Mouse (Mus musculus): ENCODE measurements around the gene Fez2. TPM values are rescaled to one million over a fixed set of nuclear protein-coding genes. Genes with fewer than 3 reads are reported as not detected.

Fez2 gene
- polyA plus RNA-seq, 1 experiment from 2014 or later = 43.0 TPM

DNA sequence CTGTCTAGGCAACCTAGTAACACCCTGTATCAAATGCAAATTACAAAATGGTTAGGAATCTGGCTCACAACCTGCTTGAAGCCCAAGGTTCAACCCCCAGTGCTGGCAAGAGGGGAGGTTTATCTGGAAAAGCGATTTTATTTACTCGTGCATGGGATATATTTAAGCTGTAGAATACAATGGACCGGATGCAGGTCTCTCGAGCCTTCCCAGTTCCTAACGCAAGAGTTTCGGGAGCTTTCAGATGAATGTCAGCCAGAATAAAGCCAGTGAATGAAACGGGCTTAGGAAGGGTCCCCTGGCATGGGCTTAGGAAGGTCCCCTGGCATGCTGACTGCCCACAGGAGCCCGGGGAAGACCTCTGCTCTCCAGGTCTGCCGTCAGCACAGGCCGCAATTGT lies 11.1 kb downstream of the Fez2 start:
- WGBS = 83% methylated on average over 10 of the region's 10 CpGs
- H3K9ac ChIP-seq = no peak overlapping the region
- H3K36me3 ChIP-seq = peaks cover 16% of the 10 kb centered on the region; the same call in 1 of the 2 replicates
- H3K4me1 ChIP-seq = no peaks in the 10 kb centered on the region
- H3K27me3 ChIP-seq = no peaks in the 10 kb centered on the region
- H3K9me3 ChIP-seq = no peaks in the 10 kb centered on the region
- H3K27ac ChIP-seq = no peak overlapping the region
- ATAC-seq (ENCODE audit: insufficient number of reproducible peaks, insufficient read depth, low FRiP score, low TSS enrichment) = no peak
- no peak overlapping the region for H3K4me3 ChIP-seq
- H3K4me2 ChIP-seq (replicated peaks) = no peak overlapping the region

DNA sequence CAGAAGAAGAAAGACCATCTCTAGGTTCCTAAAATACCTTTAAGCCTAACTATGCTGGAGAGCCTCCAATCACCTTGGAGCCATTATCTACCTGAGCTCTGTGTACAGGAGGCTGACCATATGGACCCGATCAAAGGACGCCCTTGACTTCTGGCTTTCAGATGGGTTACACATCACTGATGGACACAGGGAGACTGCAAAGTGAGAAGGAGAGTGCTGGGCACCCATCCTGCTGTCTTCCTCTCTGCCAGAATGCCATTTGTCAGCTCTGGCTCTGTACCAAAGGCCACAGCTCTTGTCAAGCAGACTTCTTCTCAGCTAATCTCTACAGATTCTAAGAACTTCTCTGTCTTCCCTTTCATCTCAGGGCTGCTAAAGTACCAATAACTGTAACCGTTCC lies 12.6 kb downstream of the Fez2 start:
- no peak overlapping the region for H3K4me3 ChIP-seq
- no peaks in the 10 kb centered on the region for H3K9me3 ChIP-seq
- H3K36me3 ChIP-seq = peaks cover 21% of the 10 kb centered on the region; the same call in 1 of the 2 replicates
- no peak overlapping the region for H3K27ac ChIP-seq
- no peaks in the 10 kb centered on the region for H3K4me1 ChIP-seq
- H3K4me2 ChIP-seq (replicated peaks) = no peak overlapping the region
- no peak for ATAC-seq (ENCODE audit: insufficient number of reproducible peaks, insufficient read depth, low FRiP score, low TSS enrichment)
- no peaks in the 10 kb centered on the region for H3K27me3 ChIP-seq
- no peak overlapping the region for H3K9ac ChIP-seq
- 91% methylated on average over 3 of the region's 3 CpGs for WGBS

DNA sequence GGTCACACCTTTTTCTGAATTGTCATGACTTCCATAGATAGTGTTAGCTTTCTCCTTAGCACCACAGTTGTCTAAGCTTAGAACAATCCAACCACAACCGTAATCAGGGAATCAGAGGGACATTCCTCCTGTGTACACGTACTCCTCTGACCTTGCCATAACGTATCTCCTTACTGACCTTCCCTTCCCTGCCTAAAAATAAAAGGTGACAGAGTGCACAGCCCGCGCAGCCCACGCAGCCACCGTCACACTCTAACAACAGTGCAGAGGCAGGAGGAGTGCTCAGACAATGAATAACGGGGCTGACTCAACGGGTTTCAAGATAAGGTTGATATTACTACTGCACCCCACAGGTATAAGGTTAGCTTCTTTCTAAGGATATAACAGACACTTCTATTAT lies 14.1 kb downstream of the Fez2 start:
- no peaks in the 10 kb centered on the region for H3K9me3 ChIP-seq
- no peaks in the 10 kb centered on the region for H3K4me1 ChIP-seq
- H3K27me3 ChIP-seq = no peaks in the 10 kb centered on the region
- whole genome bisulfite sequencing = 88% methylated on average over 9 of the region's 9 CpGs
- H3K36me3 ChIP-seq = peaks cover 22% of the 10 kb centered on the region; the same call in 1 of the 2 replicates
- H3K4me2 ChIP-seq (replicated peaks) = no peak overlapping the region
- H3K4me3 ChIP-seq = no peak overlapping the region
- H3K9ac ChIP-seq = no peak overlapping the region
- no peak overlapping the region for H3K27ac ChIP-seq
- no peak for ATAC-seq (ENCODE audit: insufficient number of reproducible peaks, insufficient read depth, low FRiP score, low TSS enrichment)

DNA sequence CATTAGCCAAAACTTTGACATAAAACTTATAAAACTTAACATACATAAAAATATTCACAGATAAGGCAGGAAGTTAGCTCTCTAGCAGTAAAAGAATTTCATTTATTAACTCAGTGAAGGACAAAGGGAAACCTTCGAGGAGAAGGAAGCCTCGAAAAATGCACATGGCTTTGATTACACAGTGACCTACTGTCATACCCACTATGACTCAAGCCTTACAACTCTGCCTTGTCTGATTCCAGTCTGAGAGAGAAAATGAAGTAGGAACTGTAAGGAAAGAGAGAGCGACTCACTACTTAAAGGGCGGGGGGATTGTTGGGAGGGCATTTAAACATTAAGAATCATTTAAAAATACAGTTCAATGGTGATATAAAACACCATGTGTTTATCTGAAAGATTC lies 14.7 kb downstream of the Fez2 start:
- ATAC-seq (ENCODE audit: insufficient number of reproducible peaks, insufficient read depth, low FRiP score, low TSS enrichment) = no peak
- no peaks in the 10 kb centered on the region for H3K4me1 ChIP-seq
- no peak overlapping the region for H3K27ac ChIP-seq
- no peak overlapping the region for H3K4me3 ChIP-seq
- WGBS = 61% methylated on average over 4 of the region's 4 CpGs
- H3K36me3 ChIP-seq = peaks cover 22% of the 10 kb centered on the region; the same call in 1 of the 2 replicates
- H3K9me3 ChIP-seq = no peaks in the 10 kb centered on the region
- H3K9ac ChIP-seq = no peak overlapping the region
- no peaks in the 10 kb centered on the region for H3K27me3 ChIP-seq
- no peak overlapping the region for H3K4me2 ChIP-seq (replicated peaks)

DNA sequence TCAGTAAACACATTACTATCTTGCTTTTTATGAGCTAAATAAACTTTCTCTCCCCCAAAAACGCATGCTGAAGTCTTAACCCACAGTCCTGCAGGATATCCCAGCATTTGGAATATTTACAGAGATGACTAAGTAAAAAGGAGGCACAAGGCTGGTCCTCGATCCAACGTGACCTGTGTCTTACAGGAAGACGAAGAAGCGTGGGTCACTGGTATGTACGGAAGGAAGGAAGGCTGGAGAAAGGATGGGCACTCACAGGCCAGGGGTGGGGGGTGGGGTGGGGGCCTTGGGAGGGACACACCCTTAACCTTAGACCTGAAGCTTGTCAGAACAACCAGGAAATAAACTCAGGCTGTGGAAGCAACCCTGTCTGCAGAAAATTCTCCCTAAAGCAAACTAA lies 15.8 kb downstream of the Fez2 start:
- no peaks in the 10 kb centered on the region for H3K4me1 ChIP-seq
- 81% methylated on average over 6 of the region's 6 CpGs for WGBS

DNA sequence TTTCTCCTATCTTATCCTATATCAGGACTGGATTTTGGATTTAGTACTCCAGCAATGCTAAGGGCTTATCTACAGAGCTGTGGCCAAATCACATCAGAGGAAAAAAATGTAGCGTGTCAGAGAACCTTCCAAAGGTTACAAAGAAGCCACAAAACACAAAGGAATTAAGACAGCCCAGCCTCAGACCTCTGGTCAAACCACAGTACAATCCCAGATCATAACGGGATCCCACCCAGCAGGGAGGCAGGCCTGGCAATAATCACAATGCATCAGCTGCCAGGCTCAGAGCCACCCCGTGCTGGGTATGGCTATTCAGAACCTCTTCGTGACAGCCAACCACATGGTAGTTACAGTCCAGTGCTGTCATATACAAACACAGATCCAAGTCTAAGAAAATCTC lies 16.2 kb downstream of the Fez2 start:
- H3K9me3 ChIP-seq = no peaks in the 10 kb centered on the region
- ATAC-seq (ENCODE audit: insufficient number of reproducible peaks, insufficient read depth, low FRiP score, low TSS enrichment) = no peak
- no peak overlapping the region for H3K9ac ChIP-seq
- H3K4me2 ChIP-seq (replicated peaks) = no peak overlapping the region
- H3K27me3 ChIP-seq = no peaks in the 10 kb centered on the region
- WGBS = 67% methylated on average over 4 of the region's 4 CpGs
- H3K36me3 ChIP-seq = peaks cover 22% of the 10 kb centered on the region; the same call in 1 of the 2 replicates
- no peaks in the 10 kb centered on the region for H3K4me1 ChIP-seq
- no peak overlapping the region for H3K27ac ChIP-seq
- H3K4me3 ChIP-seq = no peak overlapping the region

More for the DNA sequence above, 15.8 kb downstream of the Fez2 start:
- Histone ChIP-seq H3K27me3 (no peaks in the 10 kb centered on the region), H3K9ac (no peak overlapping the region), H3K27ac (no peak overlapping the region), H3K36me3 (peaks cover 22% of the 10 kb centered on the region; the same call in 1 of the 2 replicates), H3K9me3 (no peaks in the 10 kb centered on the region), H3K4me3 (no peak overlapping the region), H3K4me2 (replicated peaks) (no peak overlapping the region)
- ATAC-seq (ENCODE audit: insufficient number of reproducible peaks, insufficient read depth, low FRiP score, low TSS enrichment) = no peak

DNA sequence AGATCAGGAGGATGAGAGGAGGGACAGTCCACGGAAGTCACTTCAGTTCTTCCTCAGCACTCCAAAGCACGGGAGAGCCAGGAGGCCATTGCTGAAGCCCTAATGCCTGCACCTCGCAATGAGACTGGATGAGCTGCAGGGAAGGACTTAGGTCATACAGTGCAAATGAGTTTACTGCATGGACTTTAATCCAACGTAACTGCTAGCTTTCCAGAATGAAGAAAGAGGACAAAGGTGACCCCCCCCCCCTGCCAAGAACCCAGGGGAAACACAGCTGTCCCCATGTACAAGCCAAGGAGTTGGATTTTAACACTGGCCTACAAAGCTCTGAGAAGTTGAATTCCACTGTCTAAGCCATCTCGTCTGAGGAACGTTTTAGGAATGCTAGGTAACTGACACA lies 16.6 kb downstream of the Fez2 start:
- H3K4me2 ChIP-seq (replicated peaks) = no peak overlapping the region
- H3K36me3 ChIP-seq = peaks cover 22% of the 10 kb centered on the region; the same call in 1 of the 2 replicates
- 84% methylated on average over 6 of the region's 6 CpGs for WGBS
- H3K27ac ChIP-seq = no peak overlapping the region
- no peak for ATAC-seq (ENCODE audit: insufficient number of reproducible peaks, insufficient read depth, low FRiP score, low TSS enrichment)
- H3K27me3 ChIP-seq = no peaks in the 10 kb centered on the region
- no peaks in the 10 kb centered on the region for H3K9me3 ChIP-seq
- no peak overlapping the region for H3K4me3 ChIP-seq
- H3K4me1 ChIP-seq = no peaks in the 10 kb centered on the region
- no peak overlapping the region for H3K9ac ChIP-seq

DNA sequence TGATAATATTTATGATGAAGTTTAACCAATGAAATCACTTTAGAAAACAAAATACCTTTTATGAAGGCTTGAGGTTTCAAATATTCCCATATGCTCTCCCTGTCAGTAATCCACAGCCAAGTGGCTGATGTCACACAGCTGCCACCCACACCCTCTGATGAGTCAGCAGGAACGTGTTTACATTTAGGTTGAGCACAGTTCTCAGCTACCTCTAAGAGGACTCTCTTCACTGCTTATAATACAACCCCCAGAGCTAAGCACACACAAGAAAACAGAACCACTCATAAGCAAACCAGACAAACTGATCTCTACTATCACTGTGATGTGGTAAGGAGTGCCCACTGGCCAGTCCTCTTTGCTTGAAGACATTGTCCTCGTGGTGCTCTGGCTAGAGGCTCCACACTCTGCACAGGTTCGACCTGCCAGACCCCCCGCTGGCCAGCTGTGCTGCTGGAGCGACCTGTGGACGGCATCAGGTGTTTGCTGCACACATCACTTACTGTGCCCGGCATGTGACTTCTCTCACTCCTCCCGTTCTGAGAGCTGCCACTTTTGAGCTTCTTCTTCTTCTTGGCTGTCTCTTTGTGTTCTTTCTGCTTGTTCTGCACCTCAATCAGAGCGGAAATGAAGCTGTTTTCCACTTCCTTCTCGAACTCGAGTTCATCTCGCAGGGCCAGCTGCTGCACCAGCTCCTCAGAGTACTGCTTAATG lies 17.7 kb downstream of the Fez2 start:
- H3K4me1 ChIP-seq = no peaks in the 10 kb centered on the region
- no peak overlapping the region for H3K27ac ChIP-seq
- ATAC-seq (ENCODE audit: insufficient number of reproducible peaks, insufficient read depth, low FRiP score, low TSS enrichment) = no peak
- H3K9me3 ChIP-seq = no peaks in the 10 kb centered on the region
- WGBS = 83% methylated on average over 12 of the region's 12 CpGs
- H3K36me3 ChIP-seq = peaks cover 22% of the 10 kb centered on the region; the same call in 1 of the 2 replicates
- H3K4me3 ChIP-seq = no peak overlapping the region
- H3K4me2 ChIP-seq (replicated peaks) = no peak overlapping the region
- H3K9ac ChIP-seq = no peak overlapping the region
- no peaks in the 10 kb centered on the region for H3K27me3 ChIP-seq

DNA sequence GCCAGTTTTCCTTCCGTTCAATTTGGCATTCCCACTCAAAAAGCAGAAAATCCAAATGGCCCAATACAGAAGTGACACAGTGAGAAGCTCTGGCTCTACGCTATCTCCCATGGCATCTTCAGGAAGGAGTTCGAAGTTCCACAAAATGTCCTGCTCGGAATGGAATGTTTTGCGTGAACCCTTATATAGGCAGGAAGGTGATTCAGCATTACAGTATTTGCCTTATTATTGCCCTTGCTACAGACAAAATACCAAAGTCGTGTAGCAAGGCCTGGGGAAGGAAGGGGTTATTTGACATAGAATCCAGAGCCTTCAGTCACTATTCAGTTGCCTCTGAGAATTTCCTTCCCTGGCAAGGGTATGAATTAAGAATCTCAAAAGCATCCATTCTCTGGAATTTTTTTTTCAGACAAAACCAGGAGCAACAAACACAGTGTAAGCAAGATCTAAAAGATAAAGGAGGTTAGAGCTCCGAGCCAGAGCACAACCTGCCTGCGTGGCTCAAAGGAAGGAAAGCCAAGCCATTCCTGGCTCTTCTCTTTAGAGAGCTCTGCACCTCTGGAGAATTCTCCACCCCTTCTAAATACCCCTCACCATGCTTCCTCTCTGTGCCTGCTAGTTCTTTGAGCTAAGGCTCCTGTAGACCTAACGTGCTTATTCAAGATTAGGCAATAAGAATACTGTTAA lies 25.4 kb downstream of the Fez2 start:
- Histone ChIP-seq H3K4me2 (replicated peaks) (no peak overlapping the region), H3K36me3 (0 out of 2 replicates have a peak, but pooled peaks cover 3% of the 10 kb centered on the region), H3K27me3 (no peaks in the 10 kb centered on the region), H3K4me3 (no peak overlapping the region), H3K27ac (no peak overlapping the region), H3K9me3 (no peaks in the 10 kb centered on the region), H3K4me1 (no peaks in the 10 kb centered on the region), H3K9ac (no peak overlapping the region)
- ATAC-seq (ENCODE audit: insufficient number of reproducible peaks, insufficient read depth, low FRiP score, low TSS enrichment) = no peak
- WGBS = 76% methylated on average over 9 of the region's 9 CpGs

DNA sequence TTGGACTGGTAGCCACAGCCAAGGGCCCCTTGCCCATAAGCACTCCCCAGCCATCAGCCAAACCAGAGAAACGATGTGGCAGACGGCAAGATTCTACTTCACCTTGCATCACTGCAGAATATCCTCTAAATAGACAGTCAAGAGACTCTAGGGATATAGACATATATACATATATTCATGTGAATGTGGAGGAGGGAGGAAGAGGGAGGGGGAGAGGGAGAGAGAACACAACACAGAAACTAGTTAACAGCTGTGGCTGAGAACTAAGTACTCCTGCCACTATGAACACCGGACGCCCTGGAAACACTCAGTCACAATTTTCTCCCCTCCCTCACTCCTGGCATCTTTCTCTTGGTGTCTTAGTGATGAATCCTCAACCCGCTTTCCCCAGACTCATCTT lies 28.4 kb downstream of the Fez2 start:
- Histone ChIP-seq H3K27me3 (no peaks in the 10 kb centered on the region), H3K4me1 (no peaks in the 10 kb centered on the region), H3K9ac (no peak overlapping the region), H3K9me3 (no peaks in the 10 kb centered on the region), H3K36me3 (peaks cover 7% of the 10 kb centered on the region; the same call in 1 of the 2 replicates), H3K4me3 (no peak overlapping the region), H3K27ac (no peak overlapping the region), H3K4me2 (replicated peaks) (no peak overlapping the region)
- no peak for ATAC-seq (ENCODE audit: insufficient number of reproducible peaks, insufficient read depth, low FRiP score, low TSS enrichment)
- 87% methylated on average over 5 of the region's 5 CpGs for WGBS

DNA sequence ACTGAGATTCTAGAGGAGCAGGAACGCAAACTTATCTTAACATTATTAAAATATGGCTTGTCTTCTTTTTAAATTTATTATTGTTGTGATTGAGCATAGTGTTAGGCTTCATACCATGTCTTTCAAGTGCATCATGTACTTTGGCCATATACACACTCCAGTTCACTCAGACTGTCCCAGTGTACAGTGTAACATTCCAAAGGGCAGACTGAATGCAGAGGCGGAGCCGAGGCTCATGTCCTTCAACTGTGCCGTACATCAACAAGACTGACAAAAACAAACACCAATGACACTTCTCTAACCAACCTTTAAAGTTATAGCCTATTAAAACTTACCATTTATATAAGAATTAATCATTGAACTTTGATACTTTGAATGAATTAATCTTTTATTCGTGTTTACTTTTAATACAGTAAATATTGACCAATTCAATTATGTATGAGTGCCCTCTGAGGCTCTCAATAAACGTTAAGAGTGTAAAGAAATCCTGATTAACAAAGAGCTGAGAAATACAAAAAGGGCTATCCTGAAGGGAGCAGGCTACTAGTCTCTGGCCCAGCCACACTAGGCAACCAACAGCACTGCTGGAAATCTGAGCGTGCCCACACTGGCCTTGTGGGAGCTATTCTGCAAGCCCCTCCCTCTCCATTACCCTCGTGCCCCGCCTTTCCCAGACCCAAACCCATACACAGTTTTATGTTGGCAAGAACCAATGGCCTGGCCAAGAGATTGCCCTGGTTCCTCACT lies 29.7 kb downstream of the Fez2 start:
- Histone ChIP-seq H3K36me3 (peaks cover 7% of the 10 kb centered on the region; the same call in 1 of the 2 replicates), H3K4me3 (no peak overlapping the region), H3K27me3 (no peaks in the 10 kb centered on the region), H3K9ac (no peak overlapping the region), H3K4me2 (replicated peaks) (no peak overlapping the region), H3K27ac (no peak overlapping the region), H3K4me1 (no peaks in the 10 kb centered on the region), H3K9me3 (no peaks in the 10 kb centered on the region)
- 88% methylated on average over 9 of the region's 9 CpGs for WGBS
- no peak for ATAC-seq (ENCODE audit: insufficient number of reproducible peaks, insufficient read depth, low FRiP score, low TSS enrichment)
